Mouse (Mus musculus) cerebellum, adult 2 months (tissue): ENCODE results near the gene Dcbld2. TPM values are rescaled to one million over a fixed set of nuclear protein-coding genes. Genes with fewer than 3 reads are reported as not detected.
A peak's percentile ranks its signal among the peaks of the same experiment; 100 is the strongest.
"Not testable (repeated sequence)": the region's sequence is repeated elsewhere in the genome, so short reads cannot be mapped to it uniquely, and the experiment has no call there.

Experiments used
- DNase-seq, 2 experiments: peaks; one replicate each; pipeline ENCODE4 v3.0.0; 2021
- H3K27ac ChIP-seq: fragments of 200-500 bp; 2 replicates; pipeline ENCODE4 v1.5.1; 2012; ENCODE audit warnings: low read length, control low read depth, inconsistent platforms; ENCODE audit not compliant: insufficient read depth
- H3K27me3 ChIP-seq: fragments of 200-500 bp; 2 replicates; pipeline ENCODE4 v1.6.1; 2012; ENCODE audit warnings: inconsistent platforms, mild to moderate bottlenecking, low read length, moderate library complexity; ENCODE audit not compliant: control insufficient read depth, insufficient read depth
- H3K4me1 ChIP-seq: fragments of 200-500 bp; 2 replicates; pipeline ENCODE4 v1.6.1; 2011; ENCODE audit warnings: low read length; ENCODE audit not compliant: control insufficient read depth, insufficient read depth
- H3K4me3 ChIP-seq: fragments of 200-500 bp; replicated peaks from 2 replicates; pipeline ENCODE3; 2011; ENCODE audit warnings: mild to moderate bottlenecking, low read depth, low read length, control low read depth; ENCODE audit not compliant: insufficient read depth
- CTCF ChIP-seq: fragments of 200-500 bp; IDR thresholded peaks from 2 replicates; pipeline ENCODE4 v1.5.1; 2011; ENCODE audit warnings: low read depth, mild to moderate bottlenecking, control low read depth, low read length, moderate library complexity, borderline replicate concordance; ENCODE audit not compliant: insufficient read depth
- POLR2A ChIP-seq: fragments of 200-500 bp; IDR thresholded peaks from 2 replicates; pipeline ENCODE4 v1.6.1; 2011; ENCODE audit warnings: low read length, control low read depth, borderline replicate concordance; ENCODE audit not compliant: insufficient read depth
- WGBS: fragments of 180-500 bp; shearing (Covaris S2); methylation state at CpG from one replicate; pipeline ENCODE4 v1.1.7; 2018; 5-methylcytosine and 5-hydroxymethylcytosine counted together
- polyA plus RNA-seq: library from polyadenylated mRNA; depleted of rRNA; stranded (reverse); fragments of >200 nt; gene quantifications from 2 replicates; pipeline ENCODE4 v1.2.3, GENCODE M21; 2012

Dcbld2 gene
- polyA plus RNA-seq, 1 experiment: 17.1 TPM

GRCm38 (mm10) chr16:58453138-58453537, 44.9 kb downstream of the Dcbld2 start:
- no peaks in the 10 kb centered on the region for H3K4me1 ChIP-seq
- TF ChIP-seq POLR2A (no peak), CTCF (no peak)
- DNase-seq: no peak
- H3K27me3 ChIP-seq: no peaks in the 10 kb centered on the region
- 24% methylated on average over 3 of the region's 3 CpGs for WGBS
- no peak overlapping the region for H3K27ac ChIP-seq
- no peak overlapping the region for H3K4me3 ChIP-seq

GRCm38 (mm10) chr16:58453820-58454219, 45.6 kb downstream of the Dcbld2 start:
- Histone ChIP-seq H3K27ac (no peak overlapping the region), H3K4me3 (no peak overlapping the region), H3K27me3 (no peaks in the 10 kb centered on the region), H3K4me1 (no peaks in the 10 kb centered on the region)
- no peak for TF ChIP-seq POLR2A
- TF ChIP-seq CTCF: no peak
- DNase-seq: no peak

- H3K27me3 ChIP-seq: no peaks in the 10 kb centered on the region
- peak; percentile 85 for TF ChIP-seq CTCF
- TF ChIP-seq POLR2A: no peak
- no peak overlapping the region for H3K4me3 ChIP-seq
- H3K4me1 ChIP-seq: no peaks in the 10 kb centered on the region
- H3K27ac ChIP-seq: no peak overlapping the region
- 69% methylated on average over 8 of the region's 8 CpGs for WGBS
- peak; percentile 24 to 41 for DNase-seq
These were observed 46.4 kb downstream of the Dcbld2 start for GRCm38 (mm10) chr16:58454617-58455016.

GRCm38 (mm10) chr16:58455118-58455517, 46.9 kb downstream of the Dcbld2 start:
- Histone ChIP-seq H3K4me1 (no peaks in the 10 kb centered on the region), H3K27me3 (no peaks in the 10 kb centered on the region), H3K27ac (no peak overlapping the region), H3K4me3 (no peak overlapping the region)
- TF ChIP-seq POLR2A: no peak
- no peak for TF ChIP-seq CTCF
- whole genome bisulfite sequencing: 89% methylated on average over 5 of the region's 5 CpGs
- no peak for DNase-seq

GRCm38 (mm10) chr16:58456445-58456844, 48.2 kb downstream of the Dcbld2 start:
- Histone ChIP-seq H3K4me1 (no peaks in the 10 kb centered on the region), H3K27me3 (no peaks in the 10 kb centered on the region), H3K4me3 (no peak overlapping the region), H3K27ac (no peak overlapping the region)
- no peak for DNase-seq
- 94% methylated on average over 5 of the region's 5 CpGs for WGBS
- no peak for TF ChIP-seq POLR2A
- TF ChIP-seq CTCF: no peak

- no peak overlapping the region for H3K27ac ChIP-seq
- no peak for DNase-seq
- WGBS: 89% methylated on average over 6 of the region's 6 CpGs
- H3K27me3 ChIP-seq: no peaks in the 10 kb centered on the region
- no peaks in the 10 kb centered on the region for H3K4me1 ChIP-seq
- no peak overlapping the region for H3K4me3 ChIP-seq
- TF ChIP-seq POLR2A (no peak), CTCF (no peak)
These were observed 48.7 kb downstream of the Dcbld2 start for GRCm38 (mm10) chr16:58456991-58457390.

GRCm38 (mm10) chr16:58459966-58460365, 51.7 kb downstream of the Dcbld2 start:
- H3K27me3 ChIP-seq, DNase-seq, H3K4me1 ChIP-seq, H3K27ac ChIP-seq, H3K4me3 ChIP-seq: not testable (repeated sequence)
- WGBS: 47% methylated on average over 3 of the region's 3 CpGs

GRCm38 (mm10) chr16:58460386-58460785, 52.1 kb downstream of the Dcbld2 start:
- H3K27me3 ChIP-seq: no peaks in the 10 kb centered on the region
- TF ChIP-seq CTCF: no peak
- TF ChIP-seq POLR2A: no peak
- WGBS: 86% methylated on average over 10 of the region's 10 CpGs
- H3K4me1 ChIP-seq: no peaks in the 10 kb centered on the region
- H3K27ac ChIP-seq: no peak overlapping the region
- H3K4me3 ChIP-seq: no peak overlapping the region
- no peak for DNase-seq

- no peak for DNase-seq
- no peaks in the 10 kb centered on the region for H3K4me1 ChIP-seq
- WGBS: 93% methylated on average over 2 of the region's 2 CpGs
- H3K27me3 ChIP-seq: no peaks in the 10 kb centered on the region
- H3K4me3 ChIP-seq: no peak overlapping the region
- no peak overlapping the region for H3K27ac ChIP-seq
- no peak for TF ChIP-seq POLR2A
- no peak for TF ChIP-seq CTCF
These were observed 53.7 kb downstream of the Dcbld2 start for GRCm38 (mm10) chr16:58461856-58462518.
